Mouse (Mus musculus) heart, postnatal 25 days (tissue): ENCODE measurements around the gene Olfr1164. TPM values are rescaled to one million over a fixed set of nuclear protein-coding genes. Genes with fewer than 3 reads are reported as not detected.

Experiments
- DNase-seq: peaks from one replicate; pipeline ENCODE4 v3.0.0; 2022; ENCODE audit warnings: low spot score
- intact Hi-C: fragments of 180-260 bp; cut with DNase I; formaldehyde crosslinking; loops from one replicate; pipeline ENCODE4 v1.15.1; 2025
- total RNA-seq, 2 experiments: library from RNA; stranded (reverse); gene quantifications; 2 replicates each; pipeline ENCODE4 v1.2.3; 2021

The Olfr1164 gene
- total RNA-seq: not detected

GRCm38 (mm10) chr2:88093866-88094265 is at the start of gene Olfr1164:
Gene Olfr1164, minus strand, starts transcription at chr2:88093966.
- DNase-seq: no peak
- intact Hi-C loops: no loop called here

- intact Hi-C loops: no loop called here
- no peak for DNase-seq
Measured at GRCm38 (mm10) chr2:88128172-88128571, 34.4 kb upstream of the Olfr1164 start, which contains the start of gene Olfr1166. Gene Olfr1166, minus strand, starts transcription at chr2:88128272.

DNA sequence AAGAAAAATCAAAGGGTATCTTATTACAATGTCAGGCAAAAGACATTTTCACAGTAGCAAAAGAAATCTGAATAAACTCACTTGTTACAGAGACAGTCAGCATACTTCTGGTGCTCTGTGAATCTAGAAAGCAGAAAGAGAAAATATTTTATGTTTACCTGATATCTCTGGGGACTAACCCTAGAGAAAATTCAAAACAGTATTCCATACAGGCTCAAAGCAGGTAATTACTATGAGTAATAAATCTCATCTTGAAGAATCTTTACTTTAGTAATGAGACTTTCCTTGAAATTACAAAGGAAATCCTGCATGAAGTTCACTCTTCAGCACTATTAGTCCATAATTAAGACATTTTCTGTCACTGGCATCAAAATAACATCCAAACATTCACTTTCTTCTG is 22.0 kb downstream of the Olfr1164 start, which contains the start of gene Olfr1163:
TSS of gene Olfr1163 (minus strand) at position 101 of the 400 bp plus-strand sequence.
- DNase-seq: no peak
- intact Hi-C loops: no loop called here

DNA sequence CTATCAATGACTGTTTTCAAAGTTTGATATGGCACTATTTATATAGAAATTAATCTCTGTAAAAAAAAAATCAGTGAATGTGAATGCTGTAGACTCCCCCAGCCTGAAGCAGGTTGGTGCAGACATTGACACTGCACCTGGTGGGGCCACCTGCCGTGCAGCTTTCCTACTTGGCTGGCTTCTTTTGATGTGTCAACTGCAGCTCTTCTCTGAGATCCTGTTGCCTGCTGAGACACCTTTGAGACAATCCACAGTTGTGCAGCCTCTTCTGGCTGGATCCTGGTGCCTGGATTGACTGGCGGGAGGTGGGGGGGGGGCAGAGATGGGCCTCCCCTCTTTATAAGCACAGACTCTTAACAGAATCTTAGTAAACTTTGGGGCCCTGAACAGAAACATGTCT is 30.2 kb downstream of the Olfr1164 start:
- intact Hi-C loops: no loop called here
- DNase-seq: no peak

DNA sequence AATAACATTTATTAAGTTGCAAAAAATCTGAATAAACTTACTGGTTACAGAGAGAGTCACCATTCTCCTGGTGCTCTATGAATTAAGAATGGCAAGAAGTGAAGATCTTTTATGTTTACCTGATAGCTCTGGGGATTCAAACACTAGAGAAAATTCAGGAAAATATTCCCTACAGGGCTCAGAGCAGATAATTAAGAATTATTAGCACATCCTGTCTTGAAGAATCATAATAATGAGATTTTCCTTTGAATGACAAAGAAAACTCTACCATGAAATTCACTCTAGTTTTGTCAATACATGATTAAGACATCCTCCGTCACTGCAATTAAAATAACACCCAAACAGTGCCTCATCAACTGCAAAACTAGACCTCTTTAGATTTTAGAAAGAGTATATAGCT is 42.7 kb downstream of the Olfr1164 start, which contains the start of gene Olfr1162:
TSS of gene Olfr1162 (minus strand) at position 101 of the 400 bp plus-strand sequence.
- intact Hi-C loops: no loop called here
- no peak for DNase-seq

Other genes with a start within 250 kb of the Olfr1164 start
- not detected for gene Olfr1150-ps1, start 250.0 kb downstream of the Olfr1164 start, total RNA-seq
- gene Olfr1151, start 238.1 kb downstream of the Olfr1164 start, total RNA-seq: not detected
- gene Olfr1152, start 227.5 kb downstream of the Olfr1164 start, total RNA-seq: not detected
- gene Olfr1153, start 199.0 kb downstream of the Olfr1164 start, total RNA-seq: not detected
- gene Olfr1154, start 188.8 kb downstream of the Olfr1164 start, total RNA-seq: not detected
- gene Olfr1155, start 148.8 kb downstream of the Olfr1164 start, total RNA-seq: not detected
- gene Olfr1156, start 140.9 kb downstream of the Olfr1164 start, total RNA-seq: not detected
- gene Olfr1157, start 125.7 kb downstream of the Olfr1164 start, total RNA-seq: not detected
- gene Olfr74, start 119.3 kb downstream of the Olfr1164 start, total RNA-seq: not detected
- not detected for gene Olfr1158, start 103.9 kb downstream of the Olfr1164 start, total RNA-seq
- gene Olfr1160, start 85.7 kb downstream of the Olfr1164 start, total RNA-seq: not detected
- not detected for gene Olfr1161, start 71.2 kb downstream of the Olfr1164 start, total RNA-seq
- not detected for gene Olfr73, start 56.3 kb downstream of the Olfr1164 start, total RNA-seq
- gene Olfr1162, start 42.8 kb downstream of the Olfr1164 start, total RNA-seq: not detected
- not detected for gene Olfr1163, start 22.1 kb downstream of the Olfr1164 start, total RNA-seq
- gene Olfr1166, start 34.3 kb upstream of the Olfr1164 start, total RNA-seq: not detected
- gene Olfr1167, start 61.2 kb upstream of the Olfr1164 start, total RNA-seq: not detected
- not detected for gene Olfr1168, start 87.9 kb upstream of the Olfr1164 start, total RNA-seq
- not detected for gene Olfr1170, start 134.4 kb upstream of the Olfr1164 start, total RNA-seq
- not detected for gene Olfr1173, start 185.9 kb upstream of the Olfr1164 start, total RNA-seq
- gene Olfr1174-ps, start 221.2 kb upstream of the Olfr1164 start, total RNA-seq: not detected
- gene Olfr1175-ps, start 233.2 kb upstream of the Olfr1164 start, total RNA-seq: not detected
- not detected for gene Olfr1176, start 242.8 kb upstream of the Olfr1164 start, total RNA-seq